Mouse (Mus musculus) cerebellum, adult 2 months (tissue): ENCODE measurements around the gene Shisal2a. TPM values are rescaled to one million over a fixed set of nuclear protein-coding genes. Genes with fewer than 3 reads are reported as not detected.

ENCODE experiments used
- DNase-seq, 2 experiments: peaks; one replicate each; pipeline ENCODE4 v3.0.0; 2021
- H3K27ac ChIP-seq: fragments of 200-500 bp; 2 replicates; pipeline ENCODE4 v1.5.1; 2012; ENCODE audit warnings: low read length, control low read depth, inconsistent platforms; ENCODE audit not compliant: insufficient read depth
- H3K27me3 ChIP-seq: fragments of 200-500 bp; 2 replicates; pipeline ENCODE4 v1.6.1; 2012; ENCODE audit warnings: inconsistent platforms, mild to moderate bottlenecking, low read length, moderate library complexity; ENCODE audit not compliant: control insufficient read depth, insufficient read depth
- H3K4me1 ChIP-seq: fragments of 200-500 bp; 2 replicates; pipeline ENCODE4 v1.6.1; 2011; ENCODE audit warnings: low read length; ENCODE audit not compliant: control insufficient read depth, insufficient read depth
- H3K4me3 ChIP-seq: fragments of 200-500 bp; replicated peaks from 2 replicates; pipeline ENCODE3; 2011; ENCODE audit warnings: mild to moderate bottlenecking, low read depth, low read length, control low read depth; ENCODE audit not compliant: insufficient read depth
- CTCF ChIP-seq: fragments of 200-500 bp; IDR thresholded peaks from 2 replicates; pipeline ENCODE4 v1.5.1; 2011; ENCODE audit warnings: low read depth, mild to moderate bottlenecking, control low read depth, low read length, moderate library complexity, borderline replicate concordance; ENCODE audit not compliant: insufficient read depth
- POLR2A ChIP-seq: fragments of 200-500 bp; IDR thresholded peaks from 2 replicates; pipeline ENCODE4 v1.6.1; 2011; ENCODE audit warnings: low read length, control low read depth, borderline replicate concordance; ENCODE audit not compliant: insufficient read depth
- WGBS: fragments of 180-500 bp; shearing (Covaris S2); methylation state at CpG from one replicate; pipeline ENCODE4 v1.1.7; 2018; 5-methylcytosine and 5-hydroxymethylcytosine counted together
- polyA plus RNA-seq: library from polyadenylated mRNA; depleted of rRNA; stranded (reverse); fragments of >200 nt; gene quantifications from 2 replicates; pipeline ENCODE4 v1.2.3, GENCODE M21; 2012; rRNA removed

Gene Shisal2a
- polyA plus RNA-seq, 1 experiment: 0.36 TPM

- DNase-seq: peak; percentile 96 to 99
- no peaks in the 10 kb centered on the region for H3K27me3 ChIP-seq
- H3K4me3 ChIP-seq: peak within 1 kb of the TSS; percentile 95
- TF ChIP-seq POLR2A (peak; percentile 55; the same call in 1 of the 2 replicates), CTCF (no peak)
- under 1% methylated on average over 45 of the region's 45 CpGs for WGBS
- H3K27ac ChIP-seq: peak within 1 kb of the TSS; percentile 94
- H3K4me1 ChIP-seq: no peaks in the 10 kb centered on the region; the same call in 1 of the 2 replicates
These were observed 55.2 kb downstream of the Shisal2a start, which contains the start of gene Coa7 for GRCm38 (mm10) chr4:108327730-108328484. Coa7 (plus strand) TSS chr4:108328140.

GRCm38 (mm10) chr4:108327071-108327579 is 56.0 kb downstream of the Shisal2a start:
- peak; percentile 51 to 79 for DNase-seq
- H3K4me3 ChIP-seq: peak overlapping the region; percentile 64
- 16% methylated on average over 6 of the region's 6 CpGs for WGBS

GRCm38 (mm10) chr4:108323588-108323987 is 59.6 kb downstream of the Shisal2a start:
- Histone ChIP-seq H3K27ac (no peak overlapping the region), H3K4me3 (no peak overlapping the region), H3K27me3 (no peaks in the 10 kb centered on the region), H3K4me1 (no peaks in the 10 kb centered on the region; the same call in 1 of the 2 replicates)
- DNase-seq: no peak
- 64% methylated on average over 5 of the region's 5 CpGs for WGBS
- TF ChIP-seq POLR2A (no peak), CTCF (no peak)

More at GRCm38 (mm10) chr4:108327071-108327579, 56.0 kb downstream of the Shisal2a start:
- Histone ChIP-seq H3K27me3 (no peaks in the 10 kb centered on the region), H3K27ac (no peak overlapping the region; the same call in 1 of the 2 replicates), H3K4me1 (no peaks in the 10 kb centered on the region; the same call in 1 of the 2 replicates)
- TF ChIP-seq CTCF: peak; percentile 30; the same call in 1 of the 2 replicates
- TF ChIP-seq POLR2A: no peak

- Histone ChIP-seq H3K4me3 (no peak overlapping the region), H3K27ac (no peak overlapping the region), H3K4me1 (no peaks in the 10 kb centered on the region), H3K27me3 (no peaks in the 10 kb centered on the region)
- no peak for TF ChIP-seq CTCF
- no peak for TF ChIP-seq POLR2A
- no peak for DNase-seq
- 47% methylated on average over 7 of the region's 7 CpGs for WGBS
These were observed 62.3 kb downstream of the Shisal2a start for GRCm38 (mm10) chr4:108320627-108321380.

- DNase-seq: no peak
- no peak overlapping the region for H3K4me3 ChIP-seq
- WGBS: 73% methylated on average over 6 of the region's 6 CpGs
- TF ChIP-seq POLR2A (no peak), CTCF (no peak)
- H3K27ac ChIP-seq: no peak overlapping the region
- H3K4me1 ChIP-seq: no peaks in the 10 kb centered on the region
- no peaks in the 10 kb centered on the region for H3K27me3 ChIP-seq
These were observed 63.4 kb downstream of the Shisal2a start for GRCm38 (mm10) chr4:108319747-108320146.

GRCm38 (mm10) chr4:108318649-108319615 is 64.2 kb downstream of the Shisal2a start:
- Histone ChIP-seq H3K27ac (no peak overlapping the region), H3K27me3 (no peaks in the 10 kb centered on the region), H3K4me1 (no peaks in the 10 kb centered on the region), H3K4me3 (no peak overlapping the region)
- no peak for DNase-seq
- TF ChIP-seq POLR2A: no peak
- no peak for TF ChIP-seq CTCF
- WGBS: 76% methylated on average over 8 of the region's 8 CpGs

Other genes starting within 250 kb of the Shisal2a start
- gene Scp2, start 238.4 kb downstream of the Shisal2a start, polyA plus RNA-seq: 223 and 224 TPM in 2 replicates
- 62.7 and 78.7 TPM in 2 replicates for gene Echdc2, start 217.9 kb downstream of the Shisal2a start, polyA plus RNA-seq
- not detected in 2 replicates for gene Zyg11a, start 165.3 kb downstream of the Shisal2a start, polyA plus RNA-seq
- 39.1 and 39.4 TPM in 2 replicates for gene Zyg11b, start 82.3 kb downstream of the Shisal2a start, polyA plus RNA-seq
- 15.9 and 16.8 TPM in 2 replicates for gene Coa7, start 55.2 kb downstream of the Shisal2a start, polyA plus RNA-seq
- gene Gpx7, start 23.6 kb upstream of the Shisal2a start, polyA plus RNA-seq: 7.0 and 8.3 TPM in 2 replicates
- 76.7 and 87.0 TPM in 2 replicates for gene Tut4, start 76.1 kb upstream of the Shisal2a start, polyA plus RNA-seq
- 31.8 and 34.6 TPM in 2 replicates for gene Prpf38a, start 196.0 kb upstream of the Shisal2a start, polyA plus RNA-seq
- gene Orc1, start 196.1 kb upstream of the Shisal2a start, polyA plus RNA-seq: 0.11 and 0.18 TPM in 2 replicates
- 48.1 and 50.0 TPM in 2 replicates for gene Cc2d1b, start 236.6 kb upstream of the Shisal2a start, polyA plus RNA-seq